Mouse (Mus musculus) CH12F3 (cell line): ENCODE measurements around the gene Emc9.

Source experiments
- in situ Hi-C: fragments of 300-500 bp; cut with MboI; formaldehyde crosslinking; loops from 2 replicates; pipeline ENCODE4 v1.14.3; 2020; ENCODE audit warnings: low sequenced_read_pairs

Emc9 gene

GRCm38 (mm10) chr14:55590748-55591330 is 5.7 kb upstream of the Emc9 start, which contains the start of gene Psme2:
TSS of gene Psme2 (minus strand) at chr14:55591113.
- in situ Hi-C loops, result no loop called here

- in situ Hi-C loops, result no loop called here
Measured at GRCm38 (mm10) chr14:55589771-55590448, 4.8 kb upstream of the Emc9 start.

- in situ Hi-C loops, result no loop called here
Measured at GRCm38 (mm10) chr14:55589271-55589670, 4.2 kb upstream of the Emc9 start.

- in situ Hi-C loops, result no loop called here
Measured at GRCm38 (mm10) chr14:55586149-55586548, 1.0 kb upstream of the Emc9 start.

- in situ Hi-C loops, result no loop called here
Measured at GRCm38 (mm10) chr14:55585566-55585960, 461 bp upstream of the Emc9 start.

GRCm38 (mm10) chr14:55584303-55584701 is 800 bp downstream of the Emc9 start:
- in situ Hi-C loops, result no loop called here

GRCm38 (mm10) chr14:55581981-55582681 is 3.0 kb downstream of the Emc9 start:
- in situ Hi-C loops, result no loop called here

GRCm38 (mm10) chr14:55580731-55581130 is 4.4 kb downstream of the Emc9 start:
- in situ Hi-C loops, result no loop called here

GRCm38 (mm10) chr14:55579511-55580496 is 5.3 kb downstream of the Emc9 start:
- in situ Hi-C loops, result no loop called here

GRCm38 (mm10) chr14:55578668-55579269 is 6.3 kb downstream of the Emc9 start:
- in situ Hi-C loops, result no loop called here

- in situ Hi-C loops, result no loop called here
Measured at GRCm38 (mm10) chr14:55577871-55578667, 7.0 kb downstream of the Emc9 start, which contains the start of gene Psme1. TSS of gene Psme1 (plus strand) at chr14:55578123.

- in situ Hi-C loops, result no loop called here
Measured at GRCm38 (mm10) chr14:55576376-55576775, 8.7 kb downstream of the Emc9 start.

GRCm38 (mm10) chr14:55575711-55576110 is 9.4 kb downstream of the Emc9 start:
- in situ Hi-C loops, result no loop called here

GRCm38 (mm10) chr14:55575302-55575701 is 9.8 kb downstream of the Emc9 start, which contains the start of gene Fitm1:
TSS of gene Fitm1 (plus strand) at chr14:55575617.
- in situ Hi-C loops, result no loop called here

- in situ Hi-C loops, result no loop called here
Measured at GRCm38 (mm10) chr14:55571760-55572159, 13.3 kb downstream of the Emc9 start.

GRCm38 (mm10) chr14:55570588-55570987 is 14.5 kb downstream of the Emc9 start:
- in situ Hi-C loops, result no loop called here

GRCm38 (mm10) chr14:55567496-55567895 is 17.6 kb downstream of the Emc9 start:
- in situ Hi-C loops, result no loop called here

- in situ Hi-C loops, result no loop called here
Measured at GRCm38 (mm10) chr14:55565748-55566147, 19.4 kb downstream of the Emc9 start.

GRCm38 (mm10) chr14:55563249-55563648 is 21.9 kb downstream of the Emc9 start:
- in situ Hi-C loops, result no loop called here
